Mouse (Mus musculus) olfactory bulb, adult 2 months (tissue): Measurements from ENCODE around the gene Eed.

Source experiments
- CTCF ChIP-seq: fragments of 200-500 bp; IDR thresholded peaks from 2 replicates; pipeline ENCODE4 v1.5.1; 2012; ENCODE audit warnings: low read depth, mild to moderate bottlenecking, low read length, moderate library complexity; ENCODE audit not compliant: insufficient read depth
- POLR2A ChIP-seq: fragments of 200-500 bp; IDR thresholded peaks from 2 replicates; pipeline ENCODE4 v1.6.1; 2012; ENCODE audit warnings: mild to moderate bottlenecking, low read depth, low read length, moderate library complexity; ENCODE audit not compliant: insufficient read depth

DNA sequence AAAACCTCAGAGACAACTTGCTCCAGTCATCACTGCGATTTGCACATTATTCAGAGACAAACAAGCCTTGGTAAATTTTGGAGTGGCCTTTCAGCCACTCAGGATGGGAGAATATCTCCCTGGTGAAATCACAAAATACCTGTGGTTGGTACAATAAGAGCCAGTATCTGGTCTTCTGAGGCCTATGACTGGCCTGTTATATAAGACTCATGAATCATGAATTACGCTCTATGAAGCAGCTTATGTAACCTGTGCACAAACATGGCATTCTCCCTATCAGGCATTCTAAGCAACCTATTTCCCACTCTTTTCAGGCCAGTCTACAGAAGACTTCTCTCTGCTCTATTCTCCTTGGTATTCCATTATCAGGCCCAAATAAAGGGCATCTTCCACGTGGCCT, 68.4 kb downstream of the Eed start:
- no peak for TF ChIP-seq CTCF
- TF ChIP-seq POLR2A = no peak
